Mouse (Mus musculus): ENCODE data around the gene Acp2. TPM values are rescaled to one million over a fixed set of nuclear protein-coding genes. Genes with fewer than 3 reads are reported as not detected.

Acp2 gene
- polyA plus RNA-seq, 1 experiment from 2014 or later: 38.3 TPM

GRCm38 (mm10) chr2:91243416-91243815 is 40.7 kb downstream of the Acp2 start:
- H3K27me3 ChIP-seq (ENCODE audit: control insufficient read depth, insufficient read depth, low read depth, low read length): no peaks in the 10 kb centered on the region
- no peak overlapping the region for H3K27ac ChIP-seq (ENCODE audit: low read length)
- H3K9ac ChIP-seq (ENCODE audit: low read depth, low read length): no peak overlapping the region
- no peaks in the 10 kb centered on the region for H3K36me3 ChIP-seq (ENCODE audit: control insufficient read depth, insufficient read depth, low read length)
- no peak overlapping the region for H3K4me3 ChIP-seq (ENCODE audit: low read depth, low read length)
- no peak overlapping the region for H3K4me2 ChIP-seq (ENCODE audit: low read length)
- WGBS: 56% methylated on average over 3 of the region's 3 CpGs
- H3K4me1 ChIP-seq (ENCODE audit: control insufficient read depth, insufficient read depth, low read length): no peaks in the 10 kb centered on the region
- no peak for ATAC-seq
- H3K9me3 ChIP-seq (replicated peaks; ENCODE audit: control insufficient read depth, low read length, poor library complexity, severe bottlenecking): no peaks in the 10 kb centered on the region

GRCm38 (mm10) chr2:91244557-91245228 is 42.0 kb downstream of the Acp2 start:
- 87% methylated on average over 5 of the region's 5 CpGs for WGBS
- H3K36me3 ChIP-seq (ENCODE audit: control insufficient read depth, insufficient read depth, low read length): no peaks in the 10 kb centered on the region
- no peak overlapping the region for H3K4me2 ChIP-seq (ENCODE audit: low read length)
- no peak overlapping the region for H3K27ac ChIP-seq (ENCODE audit: low read length)
- H3K4me1 ChIP-seq (ENCODE audit: control insufficient read depth, insufficient read depth, low read length): no peaks in the 10 kb centered on the region
- no peak overlapping the region for H3K4me3 ChIP-seq (ENCODE audit: low read depth, low read length)
- H3K9me3 ChIP-seq (replicated peaks; ENCODE audit: control insufficient read depth, low read length, poor library complexity, severe bottlenecking): no peaks in the 10 kb centered on the region
- H3K9ac ChIP-seq (ENCODE audit: low read depth, low read length): no peak overlapping the region
- ATAC-seq: no peak
- H3K27me3 ChIP-seq (ENCODE audit: control insufficient read depth, insufficient read depth, low read depth, low read length): no peaks in the 10 kb centered on the region

GRCm38 (mm10) chr2:91248366-91248765 is 45.7 kb downstream of the Acp2 start:
- WGBS: 91% methylated on average over 4 of the region's 4 CpGs
- no peak for ATAC-seq

GRCm38 (mm10) chr2:91252001-91252400 is 49.3 kb downstream of the Acp2 start:
- Histone ChIP-seq H3K9me3 (replicated peaks; ENCODE audit: control insufficient read depth, low read length, poor library complexity, severe bottlenecking) (no peaks in the 10 kb centered on the region), H3K27ac (ENCODE audit: low read length) (no peak overlapping the region), H3K27me3 (ENCODE audit: control insufficient read depth, insufficient read depth, low read depth, low read length) (peaks cover 12% of the 10 kb centered on the region), H3K36me3 (ENCODE audit: control insufficient read depth, insufficient read depth, low read length) (no peaks in the 10 kb centered on the region), H3K9ac (ENCODE audit: low read depth, low read length) (no peak overlapping the region), H3K4me1 (ENCODE audit: control insufficient read depth, insufficient read depth, low read length) (peaks cover 21% of the 10 kb centered on the region), H3K4me2 (ENCODE audit: low read length) (no peak overlapping the region), H3K4me3 (ENCODE audit: low read depth, low read length) (no peak overlapping the region)
- WGBS: 83% methylated on average over 4 of the region's 4 CpGs
- no peak for ATAC-seq

More at GRCm38 (mm10) chr2:91248366-91248765, 45.7 kb downstream of the Acp2 start:
- no peak overlapping the region for H3K4me2 ChIP-seq (ENCODE audit: low read length)
- no peaks in the 10 kb centered on the region for H3K36me3 ChIP-seq (ENCODE audit: control insufficient read depth, insufficient read depth, low read length)
- H3K9ac ChIP-seq (ENCODE audit: low read depth, low read length): no peak overlapping the region
- H3K9me3 ChIP-seq (replicated peaks; ENCODE audit: control insufficient read depth, low read length, poor library complexity, severe bottlenecking): no peaks in the 10 kb centered on the region
- H3K27me3 ChIP-seq (ENCODE audit: control insufficient read depth, insufficient read depth, low read depth, low read length): no peaks in the 10 kb centered on the region
- H3K27ac ChIP-seq (ENCODE audit: low read length): no peak overlapping the region
- H3K4me3 ChIP-seq (ENCODE audit: low read depth, low read length): no peak overlapping the region
- H3K4me1 ChIP-seq (ENCODE audit: control insufficient read depth, insufficient read depth, low read length): no peaks in the 10 kb centered on the region

DNA sequence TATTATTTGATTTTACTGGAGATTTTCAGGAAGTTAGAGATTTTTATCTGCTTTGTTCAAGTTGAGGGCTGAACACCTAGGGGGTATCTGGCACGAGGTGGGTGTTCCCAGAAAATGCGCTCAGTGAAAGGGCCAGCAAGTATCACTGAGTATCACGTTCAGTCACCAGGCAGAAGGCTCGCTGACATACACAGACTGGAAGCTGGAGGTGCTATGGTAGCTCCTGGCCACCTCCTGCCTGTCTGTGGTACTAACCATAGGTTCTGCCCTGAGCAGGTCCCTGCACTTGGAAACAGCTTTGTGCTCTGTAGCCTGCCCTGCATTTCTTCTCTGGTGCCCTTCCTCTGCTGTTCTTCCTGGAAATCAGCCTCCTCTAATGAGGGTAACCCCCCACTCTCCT is 49.8 kb downstream of the Acp2 start:
- H3K4me3 ChIP-seq (ENCODE audit: low read depth, low read length): no peak overlapping the region
- WGBS: 52% methylated on average over 4 of the region's 4 CpGs
- no peak overlapping the region for H3K27ac ChIP-seq (ENCODE audit: low read length)
- no peak for ATAC-seq
- peaks cover 26% of the 10 kb centered on the region for H3K4me1 ChIP-seq (ENCODE audit: control insufficient read depth, insufficient read depth, low read length)
- H3K9ac ChIP-seq (ENCODE audit: low read depth, low read length): no peak overlapping the region
- H3K36me3 ChIP-seq (ENCODE audit: control insufficient read depth, insufficient read depth, low read length): no peaks in the 10 kb centered on the region
- no peaks in the 10 kb centered on the region for H3K9me3 ChIP-seq (replicated peaks; ENCODE audit: control insufficient read depth, low read length, poor library complexity, severe bottlenecking)
- peaks cover 17% of the 10 kb centered on the region for H3K27me3 ChIP-seq (ENCODE audit: control insufficient read depth, insufficient read depth, low read depth, low read length)
- H3K4me2 ChIP-seq (ENCODE audit: low read length): no peak overlapping the region

DNA sequence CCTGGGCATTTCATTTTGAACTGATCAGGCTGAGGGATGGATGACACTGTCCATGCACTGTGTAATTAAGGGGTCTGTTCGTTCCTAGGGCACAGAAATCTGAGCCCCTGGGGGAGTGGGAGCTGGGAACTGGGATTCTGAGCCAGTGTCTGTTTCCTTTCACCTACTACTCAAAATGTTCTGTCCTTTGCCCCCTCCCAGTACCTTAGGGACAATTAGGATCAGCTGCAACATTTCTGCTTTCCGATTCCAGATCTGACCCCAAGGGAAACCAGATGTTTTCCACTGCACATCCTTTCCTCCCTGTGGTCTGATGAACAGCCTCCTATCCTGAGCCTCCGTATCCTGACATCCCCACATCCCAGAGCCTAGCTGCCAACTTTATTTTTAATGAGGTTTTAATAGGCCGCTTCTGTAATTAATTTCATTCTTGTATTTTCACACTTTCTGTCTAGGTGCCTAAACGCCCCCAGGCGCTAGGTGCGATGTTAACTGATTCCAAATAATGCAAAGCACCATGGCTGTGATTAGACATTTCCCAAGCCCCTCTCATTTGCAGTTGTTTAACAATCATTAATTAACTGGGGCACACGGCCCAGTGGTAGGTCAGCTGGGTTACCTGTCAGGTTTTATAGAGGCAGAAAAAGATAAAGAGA is 52.2 kb downstream of the Acp2 start:
- Histone ChIP-seq H3K27ac (ENCODE audit: low read length) (no peak overlapping the region), H3K4me2 (ENCODE audit: low read length) (no peak overlapping the region), H3K9me3 (replicated peaks; ENCODE audit: control insufficient read depth, low read length, poor library complexity, severe bottlenecking) (no peaks in the 10 kb centered on the region), H3K4me3 (ENCODE audit: low read depth, low read length) (no peak overlapping the region), H3K36me3 (ENCODE audit: control insufficient read depth, insufficient read depth, low read length) (no peaks in the 10 kb centered on the region), H3K4me1 (ENCODE audit: control insufficient read depth, insufficient read depth, low read length) (peaks cover 27% of the 10 kb centered on the region), H3K9ac (ENCODE audit: low read depth, low read length) (no peak overlapping the region), H3K27me3 (ENCODE audit: control insufficient read depth, insufficient read depth, low read depth, low read length) (peaks cover 22% of the 10 kb centered on the region)
- WGBS: 34% methylated on average over 8 of the region's 8 CpGs
- ATAC-seq: no peak

- H3K27me3 ChIP-seq (ENCODE audit: control insufficient read depth, insufficient read depth, low read depth, low read length): peaks cover 22% of the 10 kb centered on the region
- H3K4me3 ChIP-seq (ENCODE audit: low read depth, low read length): peak within 1 kb of the TSS; percentile 56
- 2% methylated on average over 27 of the region's 27 CpGs for WGBS
- no peaks in the 10 kb centered on the region for H3K36me3 ChIP-seq (ENCODE audit: control insufficient read depth, insufficient read depth, low read length)
- peak within 1 kb of the TSS; percentile 99 for H3K4me2 ChIP-seq (ENCODE audit: low read length)
- H3K9me3 ChIP-seq (replicated peaks; ENCODE audit: control insufficient read depth, low read length, poor library complexity, severe bottlenecking): no peaks in the 10 kb centered on the region
- H3K27ac ChIP-seq (ENCODE audit: low read length): 0 out of 2 replicates have a peak within 1 kb of the TSS, but pooled peaks have one; percentile 32
- ATAC-seq: peak; percentile 30; the same call in 1 of the 2 replicates
- peak within 1 kb of the TSS; percentile 68 for H3K9ac ChIP-seq (ENCODE audit: low read depth, low read length)
- peaks cover 27% of the 10 kb centered on the region for H3K4me1 ChIP-seq (ENCODE audit: control insufficient read depth, insufficient read depth, low read length)
Measured at GRCm38 (mm10) chr2:91255661-91256150, 53.0 kb downstream of the Acp2 start, which contains the start of gene Pacsin3. Gene Pacsin3, plus strand, starts transcription at chr2:91255954.

GRCm38 (mm10) chr2:91256256-91257125 is 53.8 kb downstream of the Acp2 start:
- whole genome bisulfite sequencing: 2% methylated on average over 52 of the region's 52 CpGs
- H3K9me3 ChIP-seq (replicated peaks; ENCODE audit: control insufficient read depth, low read length, poor library complexity, severe bottlenecking): no peaks in the 10 kb centered on the region
- peak; percentile 43 for ATAC-seq
- peaks cover 22% of the 10 kb centered on the region for H3K27me3 ChIP-seq (ENCODE audit: control insufficient read depth, insufficient read depth, low read depth, low read length)
- H3K4me1 ChIP-seq (ENCODE audit: control insufficient read depth, insufficient read depth, low read length): peaks cover 27% of the 10 kb centered on the region
- peak overlapping the region; percentile 99 for H3K4me2 ChIP-seq (ENCODE audit: low read length)
- peak overlapping the region; percentile 56 for H3K4me3 ChIP-seq (ENCODE audit: low read depth, low read length)
- no peaks in the 10 kb centered on the region for H3K36me3 ChIP-seq (ENCODE audit: control insufficient read depth, insufficient read depth, low read length)
- peak overlapping the region; percentile 32; the same call in 1 of the 2 replicates for H3K27ac ChIP-seq (ENCODE audit: low read length)
- H3K9ac ChIP-seq (ENCODE audit: low read depth, low read length): peak overlapping the region; percentile 68
